Mouse (Mus musculus) hindbrain, embryonic 15.5 days (tissue): ENCODE measurements at regions not wholly inside any gene's neighbourhood (a gene's known extent, or its start where the extent isn't known, plus 50 kb on each side); places are given as distances from the start of the nearest gene placed in this dataset.

Experiments used
- ATAC-seq: fragments of 200-750 bp; cut with Nextera tagmentation; 2 replicates; pipeline ENCODE4 v1.8.0; 2017; ENCODE audit warnings: low read depth, moderate number of reproducible peaks, moderate TSS enrichment; ENCODE audit not compliant: low FRiP score
- H3K27ac ChIP-seq: fragments of 300-500 bp; sonication (generic); replicated peaks from 2 replicates; pipeline ENCODE4 v1.5.1; 2015; ENCODE audit warnings: mild to moderate bottlenecking, inconsistent platforms
- H3K27me3 ChIP-seq: fragments of 300-500 bp; sonication (generic); 2 replicates; pipeline ENCODE4 v1.6.1; 2015; ENCODE audit warnings: control low read depth, inconsistent platforms
- H3K36me3 ChIP-seq: fragments of 300-500 bp; sonication (generic); 2 replicates; pipeline ENCODE4 v1.6.1; 2015; ENCODE audit warnings: control low read depth, inconsistent platforms
- H3K4me1 ChIP-seq: fragments of 300-500 bp; sonication (generic); replicated peaks from 2 replicates; pipeline ENCODE4 v1.6.1; 2015; ENCODE audit warnings: control low read depth, inconsistent platforms
- H3K4me2 ChIP-seq: fragments of 300-500 bp; sonication (generic); 2 replicates; pipeline ENCODE4 v1.6.1; 2015; ENCODE audit warnings: moderate library complexity, mild to moderate bottlenecking, inconsistent platforms
- H3K4me3 ChIP-seq: fragments of 300-500 bp; sonication (generic); 2 replicates; pipeline ENCODE4 v1.5.1; 2015; ENCODE audit warnings: mild to moderate bottlenecking, inconsistent platforms
- H3K9ac ChIP-seq: fragments of 300-500 bp; sonication (generic); 2 replicates; pipeline ENCODE4 v1.6.1; 2015; ENCODE audit warnings: inconsistent platforms
- H3K9me3 ChIP-seq: fragments of 300-500 bp; sonication (generic); 2 replicates; pipeline ENCODE4 v1.6.1; 2016; ENCODE audit warnings: control low read depth, inconsistent platforms
- WGBS: fragments of 180-500 bp; shearing (Covaris S2); methylation state at CpG from one replicate; pipeline ENCODE4 v1.1.7; 2015; 5-methylcytosine and 5-hydroxymethylcytosine counted together

- Histone ChIP-seq H3K4me1 (no peaks in the 10 kb centered on the region), H3K4me2 (no peak overlapping the region), H3K9ac (no peak overlapping the region), H3K27ac (no peak overlapping the region), H3K9me3 (no peaks in the 10 kb centered on the region), H3K4me3 (no peak overlapping the region), H3K36me3 (no peaks in the 10 kb centered on the region), H3K27me3 (no peaks in the 10 kb centered on the region)
- ATAC-seq: no peak
- WGBS: 88% methylated on average over 16 of the region's 16 CpGs
These were observed 69.2 kb downstream of the Gm33543 start for GRCm38 (mm10) chr10:95773425-95773980.

- H3K9ac ChIP-seq: no peak overlapping the region
- H3K27ac ChIP-seq: no peak overlapping the region
- no peaks in the 10 kb centered on the region for H3K9me3 ChIP-seq
- H3K4me1 ChIP-seq: no peaks in the 10 kb centered on the region
- ATAC-seq: no peak
- H3K27me3 ChIP-seq: no peaks in the 10 kb centered on the region
- no peaks in the 10 kb centered on the region for H3K36me3 ChIP-seq
- 88% methylated on average over 9 of the region's 9 CpGs for WGBS
- no peak overlapping the region for H3K4me2 ChIP-seq
- no peak overlapping the region for H3K4me3 ChIP-seq
These were observed 69.8 kb downstream of the Gm33543 start for GRCm38 (mm10) chr10:95772811-95773424.

GRCm38 (mm10) chr10:95768974-95769373 is 73.8 kb downstream of the Gm33543 start:
- 83% methylated on average over 8 of the region's 8 CpGs for WGBS
- Histone ChIP-seq H3K4me1 (no peaks in the 10 kb centered on the region), H3K4me3 (no peak overlapping the region), H3K27ac (no peak overlapping the region), H3K27me3 (no peaks in the 10 kb centered on the region), H3K36me3 (no peaks in the 10 kb centered on the region), H3K4me2 (no peak overlapping the region), H3K9me3 (no peaks in the 10 kb centered on the region), H3K9ac (no peak overlapping the region)
- no peak for ATAC-seq

- no peak for ATAC-seq
- no peaks in the 10 kb centered on the region for H3K27me3 ChIP-seq
- no peak overlapping the region for H3K9ac ChIP-seq
- no peak overlapping the region for H3K4me3 ChIP-seq
- WGBS: 62% methylated on average over 7 of the region's 7 CpGs
- H3K9me3 ChIP-seq: no peaks in the 10 kb centered on the region
- H3K4me1 ChIP-seq: no peaks in the 10 kb centered on the region
- H3K4me2 ChIP-seq: no peak overlapping the region
- H3K36me3 ChIP-seq: no peaks in the 10 kb centered on the region
- H3K27ac ChIP-seq: no peak overlapping the region
These were observed 75.1 kb downstream of the Gm33543 start for GRCm38 (mm10) chr10:95767526-95768161.

GRCm38 (mm10) chr10:95764129-95764528 is 78.6 kb downstream of the Gm33543 start:
- Histone ChIP-seq H3K4me2 (no peak overlapping the region), H3K27me3 (no peaks in the 10 kb centered on the region), H3K4me1 (no peaks in the 10 kb centered on the region), H3K9ac (no peak overlapping the region), H3K27ac (no peak overlapping the region), H3K9me3 (no peaks in the 10 kb centered on the region), H3K36me3 (no peaks in the 10 kb centered on the region), H3K4me3 (no peak overlapping the region)
- 78% methylated on average over 4 of the region's 4 CpGs for WGBS
- no peak for ATAC-seq

GRCm38 (mm10) chr10:95762632-95763031 is 80.1 kb downstream of the Gm33543 start:
- no peak for ATAC-seq
- H3K36me3 ChIP-seq: no peaks in the 10 kb centered on the region
- 83% methylated on average over 8 of the region's 8 CpGs for WGBS
- H3K4me3 ChIP-seq: no peak overlapping the region
- no peak overlapping the region for H3K4me2 ChIP-seq
- H3K9ac ChIP-seq: no peak overlapping the region
- no peak overlapping the region for H3K27ac ChIP-seq
- no peaks in the 10 kb centered on the region for H3K9me3 ChIP-seq
- H3K27me3 ChIP-seq: no peaks in the 10 kb centered on the region
- no peaks in the 10 kb centered on the region for H3K4me1 ChIP-seq

GRCm38 (mm10) chr10:95761969-95762368 is 80.8 kb downstream of the Gm33543 start:
- Histone ChIP-seq H3K27ac (no peak overlapping the region), H3K4me2 (no peak overlapping the region), H3K36me3 (no peaks in the 10 kb centered on the region), H3K4me3 (no peak overlapping the region), H3K27me3 (no peaks in the 10 kb centered on the region), H3K4me1 (no peaks in the 10 kb centered on the region), H3K9me3 (no peaks in the 10 kb centered on the region), H3K9ac (no peak overlapping the region)
- 92% methylated on average over 4 of the region's 4 CpGs for WGBS
- ATAC-seq: no peak

- H3K9me3 ChIP-seq: no peaks in the 10 kb centered on the region
- no peak overlapping the region for H3K9ac ChIP-seq
- H3K4me1 ChIP-seq: no peaks in the 10 kb centered on the region
- H3K27me3 ChIP-seq: no peaks in the 10 kb centered on the region
- H3K4me2 ChIP-seq: no peak overlapping the region
- H3K36me3 ChIP-seq: no peaks in the 10 kb centered on the region
- H3K4me3 ChIP-seq: no peak overlapping the region
- 91% methylated on average over 9 of the region's 9 CpGs for WGBS
- ATAC-seq: no peak
- H3K27ac ChIP-seq: no peak overlapping the region
These were observed 82.4 kb downstream of the Gm33543 start for GRCm38 (mm10) chr10:95760121-95760870.

- no peaks in the 10 kb centered on the region for H3K27me3 ChIP-seq
- H3K9me3 ChIP-seq: no peaks in the 10 kb centered on the region
- 92% methylated on average over 8 of the region's 8 CpGs for WGBS
- no peak for ATAC-seq
- H3K36me3 ChIP-seq: no peaks in the 10 kb centered on the region
- H3K9ac ChIP-seq: no peak overlapping the region
- H3K27ac ChIP-seq: no peak overlapping the region
- H3K4me3 ChIP-seq: no peak overlapping the region
- H3K4me1 ChIP-seq: no peaks in the 10 kb centered on the region
- no peak overlapping the region for H3K4me2 ChIP-seq
These were observed 84.5 kb downstream of the Gm33543 start for GRCm38 (mm10) chr10:95758181-95758580.

GRCm38 (mm10) chr10:95755429-95755828 is 82.2 kb upstream of the Anapc15-ps start:
- H3K9me3 ChIP-seq: no peaks in the 10 kb centered on the region
- H3K9ac ChIP-seq: no peak overlapping the region
- WGBS: 91% methylated on average over 3 of the region's 3 CpGs
- no peaks in the 10 kb centered on the region for H3K27me3 ChIP-seq
- H3K36me3 ChIP-seq: no peaks in the 10 kb centered on the region
- H3K4me2 ChIP-seq: no peak overlapping the region
- ATAC-seq: no peak
- no peak overlapping the region for H3K27ac ChIP-seq
- H3K4me3 ChIP-seq: no peak overlapping the region
- no peaks in the 10 kb centered on the region for H3K4me1 ChIP-seq

- Histone ChIP-seq H3K4me1 (no peaks in the 10 kb centered on the region), H3K27ac (no peak overlapping the region), H3K27me3 (no peaks in the 10 kb centered on the region), H3K36me3 (no peaks in the 10 kb centered on the region), H3K4me3 (no peak overlapping the region), H3K4me2 (no peak overlapping the region), H3K9me3 (no peaks in the 10 kb centered on the region), H3K9ac (no peak overlapping the region)
- 94% methylated on average over 11 of the region's 11 CpGs for whole genome bisulfite sequencing
- no peak for ATAC-seq
These were observed 80.2 kb upstream of the Anapc15-ps start for GRCm38 (mm10) chr10:95753396-95753905.

- no peaks in the 10 kb centered on the region for H3K4me1 ChIP-seq
These were observed 75.1 kb upstream of the Anapc15-ps start for GRCm38 (mm10) chr10:95748360-95748759.

More at GRCm38 (mm10) chr10:95748360-95748759, 75.1 kb upstream of the Anapc15-ps start:
- H3K4me3 ChIP-seq: no peak overlapping the region
- 96% methylated on average over 1 of the region's 1 CpGs for WGBS
- H3K27me3 ChIP-seq: no peaks in the 10 kb centered on the region
- H3K27ac ChIP-seq: no peak overlapping the region
- no peak for ATAC-seq
- no peak overlapping the region for H3K4me2 ChIP-seq
- no peak overlapping the region for H3K9ac ChIP-seq
- no peaks in the 10 kb centered on the region for H3K9me3 ChIP-seq
- H3K36me3 ChIP-seq: no peaks in the 10 kb centered on the region
